Comparison of ENCODE assay signal across 17 mouse cellular contexts in the genomic region with DNA sequence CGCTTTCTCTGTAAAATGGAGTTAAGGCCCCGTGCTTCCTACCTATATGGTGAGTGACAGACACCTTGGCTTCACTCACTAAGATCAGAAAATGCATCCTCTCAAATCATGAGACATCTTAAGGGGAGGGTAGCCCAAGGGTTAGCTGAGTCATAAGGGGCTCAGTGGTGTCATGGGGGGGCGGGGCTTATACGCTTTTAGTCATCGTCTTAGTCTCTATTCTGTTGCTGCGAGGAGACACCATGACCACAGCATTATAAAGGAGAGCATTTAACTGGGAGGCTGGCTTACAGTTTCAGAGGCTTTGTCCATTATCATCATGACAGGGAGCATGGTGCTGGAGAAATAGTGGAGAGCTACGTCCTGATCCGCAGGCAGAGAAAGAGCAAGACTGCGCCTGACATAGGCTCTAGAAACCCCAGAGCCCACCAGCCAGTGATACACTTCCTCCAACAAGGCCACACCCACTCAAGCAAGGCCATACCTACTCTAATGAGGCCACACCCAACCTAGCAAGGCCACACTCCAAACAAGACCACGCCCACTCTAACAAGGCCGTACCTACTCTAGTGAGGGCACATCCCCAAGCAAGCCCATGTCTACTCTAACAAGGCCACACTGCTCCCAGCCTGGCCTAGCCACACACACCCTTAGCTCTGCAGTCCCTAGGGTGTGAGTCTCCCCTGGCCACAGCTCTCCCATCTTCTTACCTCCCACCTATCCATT. TPM values are rescaled to one million over a fixed set of nuclear protein-coding genes. Genes with fewer than 3 reads are reported as not detected.
A peak's percentile ranks its signal among the peaks of the same experiment; 100 is the strongest.
DNase-seq lines count a peak whose midpoint lies in the region; ATAC-seq and TF ChIP-seq lines count a peak whose summit lies in the region.
"Had no signal": no experiment of that assay in that cellular context is flagged by ENCODE, and none has a peak within 500 bp of the region (broad histone marks: within the 10 kb centered on the region; RNA-seq: fewer than 3 reads in every experiment).

No protein-coding gene starts in this region.

- in situ Hi-C loops in CH12.LX (cut with MboI; ENCODE audit: low pct_ligation_motif_present, low pct_unique_long_range_greater_than_20kb, low sequenced_read_pairs), result loop anchor here (10.0 kb wide), 2 partner anchors 132 to 302 kb away; no protein-coding TSS in a partner anchor

- H3K27ac ChIP-seq in CH12.LX (ENCODE audit: insufficient read depth, low read depth), result no peak overlapping the region
- no peak overlapping the region for H3K27ac ChIP-seq in intestine, postnatal 0 days (ENCODE audit: low read depth, low read length)
- no peak overlapping the region for H3K27ac ChIP-seq in stomach, embryonic 15.5 days
- H3K27ac ChIP-seq: heart, embryonic 10.5 days; hindbrain, embryonic 13.5 days had no signal

- no peak overlapping the region for H3K9ac ChIP-seq in CH12.LX (ENCODE audit: insufficient read depth, low read depth)
- no peak overlapping the region for H3K9ac ChIP-seq in intestine, postnatal 0 days (ENCODE audit: low read depth, low read length)
- H3K9ac ChIP-seq in stomach, embryonic 15.5 days, result no peak overlapping the region
- H3K9ac ChIP-seq: hindbrain, embryonic 13.5 days had no signal

- H3K4me3 ChIP-seq in CH12.LX (replicated peaks in 1 of 3; ENCODE audit: low read depth in 2 of 3, low read length in 2 of 3, poor library complexity in 1 of 3), result no peak overlapping the region
- no peak overlapping the region for H3K4me3 ChIP-seq in intestine, postnatal 0 days (ENCODE audit: low read depth, low read length)
- no peak overlapping the region for H3K4me3 ChIP-seq in stomach, embryonic 15.5 days (replicated peaks)
- H3K4me3 ChIP-seq: heart, embryonic 10.5 days; hindbrain, embryonic 13.5 days had no signal

- DNase-seq in CH12.LX (ENCODE audit: extremely low read depth), result peak; percentile 77
- DNase-seq in NIH3T3 (ENCODE audit: low read depth), result peak; percentile 11
- DNase-seq in layer of hippocampus, postnatal 25 days (ENCODE audit: extremely low spot score in 1 of 2, low spot score in 1 of 2), result no peak
- no peak for DNase-seq in kidney, postnatal 4 days
- no peak for DNase-seq in layer of hippocampus, adult 9-11 months
- DNase-seq: adrenal gland, postnatal 10 days; cerebellum, adult 2 months; gastrocnemius, postnatal 25 days; heart, postnatal 10 days; kidney, adult 2 months; lung, adult 2 months; lung, postnatal 36 days; thymus, postnatal 36 days had no signal

- H3K36me3 ChIP-seq in CH12.LX (replicated peaks in 1 of 2; ENCODE audit: control insufficient read depth in 1 of 2, insufficient read depth in 1 of 2, low read length in 1 of 2), result no peaks in the 10 kb centered on the region
- H3K36me3 ChIP-seq in intestine, postnatal 0 days (ENCODE audit: control insufficient read depth, insufficient read depth), result peaks cover 14% of the 10 kb centered on the region; the same call in 1 of the 2 replicates
- H3K36me3 ChIP-seq in stomach, embryonic 15.5 days, result no peaks in the 10 kb centered on the region
- H3K36me3 ChIP-seq: heart, embryonic 10.5 days had no signal

- H3K4me1 ChIP-seq in CH12.LX (ENCODE audit: control insufficient read depth in 1 of 2, insufficient read depth in 2 of 2), result peaks cover 11 to 31% of the 10 kb centered on the region in 2 experiments
- H3K4me1 ChIP-seq in intestine, postnatal 0 days (replicated peaks; ENCODE audit: control insufficient read depth, insufficient read depth, low read length), result no peaks in the 10 kb centered on the region
- H3K4me1 ChIP-seq in stomach, embryonic 15.5 days, result no peaks in the 10 kb centered on the region

- dilution Hi-C loops in CH12.LX (cut with MboI; ENCODE audit: extremely low pct_ligation_motif_present, extremely low pct_unique_long_range_greater_than_20kb, low sequenced_read_pairs), result no loop called here

- no peaks in the 10 kb centered on the region for H3K9me3 ChIP-seq in CH12.LX (replicated peaks; ENCODE audit: low read length)
- H3K9me3 ChIP-seq in intestine, postnatal 0 days (ENCODE audit: control insufficient read depth), result no peaks in the 10 kb centered on the region
- no peaks in the 10 kb centered on the region for H3K9me3 ChIP-seq in stomach, embryonic 15.5 days
- H3K9me3 ChIP-seq: heart, embryonic 10.5 days; hindbrain, embryonic 13.5 days had no signal

- no peak overlapping the region for H3K4me2 ChIP-seq in CH12.LX (ENCODE audit: insufficient read depth, low read depth, poor library complexity, severe bottlenecking)
- no peak overlapping the region for H3K4me2 ChIP-seq in intestine, postnatal 0 days (replicated peaks; ENCODE audit: low read depth)
- no peak overlapping the region for H3K4me2 ChIP-seq in stomach, embryonic 15.5 days
- H3K4me2 ChIP-seq: hindbrain, embryonic 13.5 days had no signal

- peak; percentile 48; the same call in 1 of the 2 replicates for ATAC-seq in intestine, postnatal 0 days
- ATAC-seq in stomach, embryonic 15.5 days (ENCODE audit: insufficient read depth, low FRiP score, low read depth), result 0 out of 2 replicates have a peak, but pooled peaks have one; percentile 15

- H3K27me3 ChIP-seq in CH12.LX (replicated peaks), result peaks cover 49% of the 10 kb centered on the region
- H3K27me3 ChIP-seq in intestine, postnatal 0 days (replicated peaks; ENCODE audit: control insufficient read depth, insufficient read depth, low read length), result no peaks in the 10 kb centered on the region
- no peaks in the 10 kb centered on the region for H3K27me3 ChIP-seq in stomach, embryonic 15.5 days (replicated peaks)
- H3K27me3 ChIP-seq: hindbrain, embryonic 13.5 days had no signal

- TF ChIP-seq EP300 in CH12.LX (IDR thresholded peaks at IDR 0.05; ENCODE audit: low read length), result no peak

- 68% methylated on average over 11 of the region's 11 CpGs for WGBS in intestine, postnatal 0 days
- 78% methylated on average over 11 of the region's 11 CpGs for WGBS in stomach, embryonic 15.5 days

- TF ChIP-seq POLR2A in CH12.LX (IDR thresholded peaks at IDR 0.05; ENCODE audit: low read depth, low read length), result no peak

- no peak for TF ChIP-seq CTCF in CH12.LX (conservative IDR thresholded peaks at IDR 0.05 in 1 of 2, IDR thresholded peaks at IDR 0.05 in 1 of 2; ENCODE audit: low read depth in 2 of 2, low read length in 2 of 2)
- no peak for TF ChIP-seq CTCF in intestine, postnatal 0 days (IDR thresholded peaks at IDR 0.05; ENCODE audit: low read depth)

- no peak for TF ChIP-seq RAD21 in CH12.LX (IDR thresholded peaks at IDR 0.05; ENCODE audit: low read depth, low read length)

- H3K79me2 ChIP-seq in CH12.LX (replicated peaks; ENCODE audit: control insufficient read depth, extremely low read depth, insufficient read depth, poor library complexity, severe bottlenecking), result no peaks in the 10 kb centered on the region

TF ChIP-seq in CH12.LX, 34 proteins besides CTCF, POLR2A, EP300 and RAD21:
- TF ChIP-seq IRF4 (IDR thresholded peaks at IDR 0.05; ENCODE audit: low read depth, low read length) (no peak), CHD1 (IDR thresholded peaks at IDR 0.05; ENCODE audit: low read depth, low read length) (no peak), JUN (IDR thresholded peaks at IDR 0.05; ENCODE audit: insufficient read depth, low read depth, low read length) (no peak)
TF ChIP-seq in CH12.LX: peak in this region for 0.

RNA-seq across cellular contexts. Expression of a gene that starts 41.7 kb away (rescaled TPM):
- total RNA-seq in CH12.LX (2012; rRNA removed) (0.13 TPM in 1 of 2 replicates, not detected in the other), CH12.LX (2014; rRNA removed) (not detected in 2 replicates)
- 0.22 and 0.24 TPM in 2 replicates for polyA plus RNA-seq in CH12.LX (2012; ENCODE audit: insufficient read length, low read depth)
- polyA plus RNA-seq in intestine, postnatal 0 days (2015; fragmentation: Nextera tagmentation; extraction: Ambion mirVana), result 0.70 and 1.0 TPM in 2 replicates
- polyA plus RNA-seq in stomach, embryonic 15.5 days (2015; fragmentation: Nextera tagmentation; extraction: Ambion mirVana), result 1.7 and 1.9 TPM in 2 replicates
- 1 to 10 TPM in 1 of 2 experiments, under 1 TPM in 1; 0.75 to 1.3 TPM for total RNA-seq in layer of hippocampus, postnatal 25 days (2021)

RNA-seq across cellular contexts. Expression of a gene that starts 48.7 kb away (rescaled TPM):
- total RNA-seq in CH12.LX (2012; rRNA removed) (not detected in 2 replicates), CH12.LX (2014; rRNA removed) (not detected in 2 replicates)
- 0.13 and 0.14 TPM in 2 replicates for polyA plus RNA-seq in CH12.LX (2012; ENCODE audit: insufficient read length, low read depth)
- 2.3 and 3.2 TPM in 2 replicates for polyA plus RNA-seq in intestine, postnatal 0 days (2015; fragmentation: Nextera tagmentation; extraction: Ambion mirVana)
- 2.9 and 3.8 TPM in 2 replicates for polyA plus RNA-seq in stomach, embryonic 15.5 days (2015; fragmentation: Nextera tagmentation; extraction: Ambion mirVana)
- total RNA-seq in layer of hippocampus, postnatal 25 days (2021), result 1 to 10 TPM; 5.1 to 6.6 TPM

Comparison
In these comparisons a context has a peak if more than half of its experiments do, and no peak if none do; other contexts are left out.
1. DNase-seq: peak in CH12.LX (single experiment) and NIH3T3 (single experiment); none in layer of hippocampus, postnatal 25 days (0 of 2), kidney, postnatal 4 days (0 of 2) and layer of hippocampus, adult 9-11 months (single experiment).